Mouse (Mus musculus) urinary bladder, adult 2 months (tissue): Measurements from ENCODE around the gene Stk39. TPM values are rescaled to one million over a fixed set of nuclear protein-coding genes. Genes with fewer than 3 reads are reported as not detected.

Experiments used
- DNase-seq: peaks from one replicate; pipeline ENCODE4 v3.0.0; 2022; ENCODE audit warnings: low spot score
- polyA plus RNA-seq: library from polyadenylated mRNA; depleted of rRNA; stranded (reverse); fragments of >200 nt; gene quantifications from 2 replicates; pipeline ENCODE4 v1.2.3, GENCODE M21; 2012

The Stk39 gene
- polyA plus RNA-seq, 1 experiment = 22.7 TPM

GRCm38 (mm10) chr2:68289961-68290360, 182.1 kb downstream of the Stk39 start:
- DNase-seq = no peak

GRCm38 (mm10) chr2:68289177-68289576, 182.9 kb downstream of the Stk39 start:
- no peak for DNase-seq

- DNase-seq = no peak
Measured at GRCm38 (mm10) chr2:68288106-68288505, 184.0 kb downstream of the Stk39 start.

GRCm38 (mm10) chr2:68284391-68284790, 187.7 kb downstream of the Stk39 start:
- no peak for DNase-seq

GRCm38 (mm10) chr2:68283021-68283548, 189.0 kb downstream of the Stk39 start:
- DNase-seq = no peak

GRCm38 (mm10) chr2:68281575-68281974, 190.5 kb downstream of the Stk39 start:
- no peak for DNase-seq

GRCm38 (mm10) chr2:68271301-68271700, 200.8 kb downstream of the Stk39 start:
- no peak for DNase-seq

GRCm38 (mm10) chr2:68270836-68271235, 201.2 kb downstream of the Stk39 start:
- DNase-seq = no peak

GRCm38 (mm10) chr2:68269646-68270045, 202.4 kb downstream of the Stk39 start:
- DNase-seq = no peak

- DNase-seq = no peak
Measured at GRCm38 (mm10) chr2:68264826-68265225, 207.2 kb downstream of the Stk39 start.

- DNase-seq = no peak
Measured at GRCm38 (mm10) chr2:68260911-68261310, 211.2 kb downstream of the Stk39 start.

GRCm38 (mm10) chr2:68257571-68257970, 214.5 kb downstream of the Stk39 start:
- no peak for DNase-seq

- DNase-seq = no peak
Measured at GRCm38 (mm10) chr2:68256472-68256871, 215.6 kb downstream of the Stk39 start.

- no peak for DNase-seq
Measured at GRCm38 (mm10) chr2:68254756-68255155, 217.3 kb downstream of the Stk39 start.

GRCm38 (mm10) chr2:68253222-68253621, 218.8 kb downstream of the Stk39 start:
- no peak for DNase-seq

- DNase-seq = no peak
Measured at GRCm38 (mm10) chr2:68252048-68252758, 219.9 kb downstream of the Stk39 start.

- no peak for DNase-seq
Measured at GRCm38 (mm10) chr2:68250897-68251296, 221.2 kb downstream of the Stk39 start.

GRCm38 (mm10) chr2:68249855-68250424, 222.1 kb downstream of the Stk39 start:
- DNase-seq = no peak

- DNase-seq = no peak
Measured at GRCm38 (mm10) chr2:68246284-68246683, 225.8 kb downstream of the Stk39 start.

GRCm38 (mm10) chr2:68244556-68244955, 227.5 kb downstream of the Stk39 start:
- no peak for DNase-seq

- no peak for DNase-seq
Measured at GRCm38 (mm10) chr2:68243879-68244553, 228.1 kb downstream of the Stk39 start.

- DNase-seq = no peak
Measured at GRCm38 (mm10) chr2:68243273-68243672, 228.8 kb downstream of the Stk39 start.

GRCm38 (mm10) chr2:68242069-68242468, 230.0 kb downstream of the Stk39 start:
- DNase-seq = no peak
